Mouse (Mus musculus): ENCODE measurements around the gene Mmp12. TPM values are rescaled to one million over a fixed set of nuclear protein-coding genes. Genes with fewer than 3 reads are reported as not detected.
"Not testable (repeated sequence)": the region's sequence is repeated elsewhere in the genome, so short reads cannot be mapped to it uniquely, and the experiment has no call there.

Gene Mmp12
- polyA plus RNA-seq (2016; fragmentation: Nextera tagmentation; extraction: Ambion mirVana), result not detected in 2 replicates

DNA sequence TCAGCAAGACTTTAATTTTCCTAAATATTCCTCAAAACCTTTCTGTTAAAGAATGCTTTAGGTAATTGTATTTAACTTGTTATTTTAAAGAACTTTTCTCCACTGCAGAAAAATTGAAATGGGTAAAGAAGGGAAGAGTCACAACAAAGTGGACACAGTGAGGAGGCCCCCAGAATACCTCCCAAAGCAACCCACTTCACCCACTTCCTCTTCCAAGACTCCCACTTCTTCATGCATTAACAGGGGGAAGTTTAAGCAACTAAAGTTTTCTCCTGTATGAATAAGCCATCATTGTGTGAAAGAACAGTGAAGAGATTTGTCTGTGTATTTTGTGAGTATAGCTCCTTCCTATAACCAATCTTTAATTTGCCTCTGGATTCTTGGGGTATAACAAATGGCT is at the start of gene Mmp12:
Gene Mmp12 (plus strand): TSS at position 275 of the 400 bp plus-strand sequence.
- Histone ChIP-seq H3K27ac (no peak within 1 kb of the TSS), H3K9me3 (no peaks in the 10 kb centered on the region), H3K4me3 (no peak within 1 kb of the TSS), H3K27me3 (ENCODE audit: poor library complexity, severe bottlenecking) (no peaks in the 10 kb centered on the region), H3K36me3 (replicated peaks) (no peaks in the 10 kb centered on the region), H3K4me1 (no peaks in the 10 kb centered on the region)
- no peak for DNase-seq (ENCODE audit: extremely low spot score, low spot score)

- Histone ChIP-seq H3K27ac (no peak overlapping the region), H3K27me3 (ENCODE audit: poor library complexity, severe bottlenecking) (no peaks in the 10 kb centered on the region), H3K9me3 (no peaks in the 10 kb centered on the region), H3K36me3 (replicated peaks) (no peaks in the 10 kb centered on the region), H3K4me3 (no peak overlapping the region), H3K4me1 (no peaks in the 10 kb centered on the region)
- DNase-seq (ENCODE audit: extremely low spot score, low spot score), result no peak
Observed at GRCm38 (mm10) chr9:7331847-7332246, 12.3 kb upstream of the Mmp12 start.

DNA sequence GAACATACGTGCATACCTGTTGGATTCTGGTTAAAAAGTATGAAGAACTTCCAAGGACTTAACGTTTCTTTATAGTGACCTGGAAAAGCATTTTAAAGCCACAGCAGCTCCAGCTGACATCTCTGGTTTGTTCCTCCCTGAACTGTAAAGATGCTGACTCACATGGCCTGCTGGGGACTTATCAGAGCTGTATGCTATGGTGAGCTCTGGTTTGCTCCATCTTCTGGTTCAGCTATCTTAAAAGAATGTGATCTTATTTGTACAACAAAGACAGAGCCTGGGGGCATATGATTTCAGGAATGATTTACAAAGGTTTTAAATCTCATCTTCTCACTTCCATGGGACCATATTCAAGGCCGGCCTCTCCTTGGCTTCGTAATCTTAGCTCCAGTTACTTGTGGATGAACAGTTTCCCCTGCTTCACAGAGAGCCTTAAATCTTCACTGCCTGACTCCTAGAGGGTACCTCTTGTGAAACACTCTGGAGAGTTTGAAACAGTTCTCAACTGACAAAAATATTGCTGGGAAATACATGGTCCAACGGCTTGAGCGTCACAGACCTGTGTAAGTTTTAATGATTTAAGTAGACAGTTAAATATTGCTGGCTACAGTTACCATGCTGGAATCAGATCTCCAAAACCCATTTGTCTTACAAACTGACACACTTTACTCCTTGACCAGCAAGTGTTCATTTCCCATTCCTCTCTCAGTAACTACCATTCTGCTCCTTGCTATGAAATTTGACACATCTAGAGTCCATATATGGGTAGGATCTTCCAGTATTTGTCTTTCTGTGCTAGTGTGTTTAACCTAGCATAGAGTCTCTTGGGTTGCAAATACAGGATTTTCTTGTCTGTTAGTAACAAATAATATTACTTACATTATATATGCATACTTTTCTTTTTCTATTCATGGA is 8.2 kb upstream of the Mmp12 start:
- Histone ChIP-seq H3K36me3 (replicated peaks) (no peaks in the 10 kb centered on the region), H3K27ac (no peak overlapping the region), H3K9me3 (no peaks in the 10 kb centered on the region), H3K4me3 (no peak overlapping the region), H3K27me3 (ENCODE audit: poor library complexity, severe bottlenecking) (no peaks in the 10 kb centered on the region), H3K4me1 (no peaks in the 10 kb centered on the region)
- 90% methylated on average over 5 of the region's 6 CpGs for WGBS
- DNase-seq (ENCODE audit: extremely low spot score, low spot score), result no peak

DNA sequence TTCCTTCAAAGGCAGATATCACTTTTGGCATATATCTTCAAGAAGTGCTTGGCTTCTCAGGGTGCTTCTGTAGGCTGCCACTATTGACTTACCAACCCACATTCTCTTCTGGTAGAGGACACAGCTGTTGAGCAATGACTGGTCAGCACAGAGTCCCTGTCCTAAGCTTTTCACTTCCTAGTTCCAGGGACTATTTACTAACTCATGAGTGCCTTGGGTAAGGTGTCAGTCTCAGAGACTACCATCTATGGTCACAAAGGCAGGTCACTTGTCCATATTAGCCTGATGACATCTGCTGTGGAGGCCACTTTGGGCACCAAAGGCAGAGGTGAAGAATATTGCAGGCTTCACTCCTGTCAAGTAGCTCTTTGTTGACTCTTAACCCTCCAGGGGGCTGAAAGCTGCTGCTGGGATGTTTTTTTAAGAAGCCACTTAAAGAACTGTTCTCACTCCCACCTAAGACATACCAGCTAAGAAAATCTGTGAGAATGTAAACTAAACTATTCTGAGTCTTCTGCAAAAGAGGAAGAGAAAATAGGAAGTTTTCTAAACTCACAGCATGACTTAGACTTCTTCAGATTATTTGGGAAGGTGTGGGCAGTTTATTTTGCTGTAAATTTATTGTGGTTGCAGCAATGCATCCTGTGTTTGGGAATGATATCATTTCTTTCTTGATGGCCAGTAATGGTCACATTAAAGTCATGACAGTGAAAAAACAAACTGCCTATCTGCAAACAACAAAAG is 7.3 kb upstream of the Mmp12 start:
- Histone ChIP-seq H3K27ac (no peak overlapping the region), H3K4me3 (no peak overlapping the region), H3K9me3 (no peaks in the 10 kb centered on the region), H3K27me3 (ENCODE audit: poor library complexity, severe bottlenecking) (no peaks in the 10 kb centered on the region), H3K4me1 (no peaks in the 10 kb centered on the region), H3K36me3 (replicated peaks) (no peaks in the 10 kb centered on the region)
- no peak for DNase-seq (ENCODE audit: extremely low spot score, low spot score)

- no peaks in the 10 kb centered on the region for H3K4me1 ChIP-seq
- no peaks in the 10 kb centered on the region for H3K36me3 ChIP-seq (replicated peaks)
- H3K9me3 ChIP-seq, result no peaks in the 10 kb centered on the region
- DNase-seq (ENCODE audit: extremely low spot score, low spot score), result no peak
- no peak overlapping the region for H3K4me3 ChIP-seq
- H3K27me3 ChIP-seq (ENCODE audit: poor library complexity, severe bottlenecking), result no peaks in the 10 kb centered on the region
- 93% methylated on average over 2 of the region's 2 CpGs for WGBS
- no peak overlapping the region for H3K27ac ChIP-seq
Observed at GRCm38 (mm10) chr9:7345513-7345912, 1.3 kb downstream of the Mmp12 start.

- Histone ChIP-seq H3K27me3 (ENCODE audit: poor library complexity, severe bottlenecking) (no peaks in the 10 kb centered on the region), H3K4me1 (no peaks in the 10 kb centered on the region), H3K9me3 (no peaks in the 10 kb centered on the region), H3K36me3 (replicated peaks) (no peaks in the 10 kb centered on the region), H3K4me3 (no peak overlapping the region), H3K27ac (no peak overlapping the region)
- no peak for DNase-seq (ENCODE audit: extremely low spot score, low spot score)
- 92% methylated on average over 3 of the region's 3 CpGs for WGBS
Observed at GRCm38 (mm10) chr9:7354535-7354934, 10.4 kb downstream of the Mmp12 start.

- H3K4me1 ChIP-seq, result no peaks in the 10 kb centered on the region
- H3K27ac ChIP-seq, result no peak within 1 kb of the TSS
- no peak within 1 kb of the TSS for H3K4me3 ChIP-seq
- DNase-seq (ENCODE audit: extremely low spot score, low spot score), result no peak
- peaks cover 8% of the 10 kb centered on the region for H3K9me3 ChIP-seq
- H3K36me3 ChIP-seq (replicated peaks), result no peaks in the 10 kb centered on the region
- H3K27me3 ChIP-seq (ENCODE audit: poor library complexity, severe bottlenecking), result no peaks in the 10 kb centered on the region
Observed at GRCm38 (mm10) chr9:7387947-7388346, 43.8 kb downstream of the Mmp12 start, which contains the start of gene Mmp1b. Gene Mmp1b (minus strand): TSS chr9:7388047.

DNA sequence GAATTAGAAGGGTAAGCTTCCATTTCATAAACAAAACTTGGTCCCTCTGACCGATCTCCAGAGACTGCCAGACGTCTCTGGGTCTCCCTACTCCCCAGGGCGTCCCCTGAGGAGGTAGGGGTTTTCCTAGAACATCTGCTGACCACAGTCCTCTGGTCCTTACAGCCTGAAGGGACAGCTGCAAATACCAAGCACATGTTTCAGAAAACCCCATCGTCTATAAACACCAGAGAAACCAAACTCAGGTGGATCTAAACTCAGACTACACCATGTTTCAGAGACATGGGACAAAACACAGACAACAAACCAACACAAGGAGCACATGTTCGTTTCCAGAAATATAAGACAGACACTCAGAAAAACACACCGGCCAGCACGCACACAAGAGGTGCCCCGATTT is 52.4 kb downstream of the Mmp12 start:
- H3K27me3 ChIP-seq (ENCODE audit: poor library complexity, severe bottlenecking); H3K4me1 ChIP-seq; H3K27ac ChIP-seq; DNase-seq (ENCODE audit: extremely low spot score, low spot score); H3K9me3 ChIP-seq; H3K4me3 ChIP-seq; H3K36me3 ChIP-seq (replicated peaks): not testable (repeated sequence)
- WGBS, result 90% methylated on average over 8 of the region's 8 CpGs

Other genes with a start within 250 kb of the Mmp12 start
- 25.7 and 27.9 TPM in 2 replicates for gene Dync2h1, start 159.9 kb upstream of the Mmp12 start, polyA plus RNA-seq (2016; fragmentation: Nextera tagmentation; extraction: Ambion mirVana)
- gene Dcun1d5, start 159.9 kb upstream of the Mmp12 start, polyA plus RNA-seq (2016; fragmentation: Nextera tagmentation; extraction: Ambion mirVana), result 115 and 121 TPM in 2 replicates
- gene Mmp13, start 71.9 kb upstream of the Mmp12 start, polyA plus RNA-seq (2016; fragmentation: Nextera tagmentation; extraction: Ambion mirVana), result not detected in 2 replicates
- not detected in 2 replicates for gene Mmp1b, start 43.7 kb downstream of the Mmp12 start, polyA plus RNA-seq (2016; fragmentation: Nextera tagmentation; extraction: Ambion mirVana)
- not detected in 2 replicates for gene Mmp3, start 101.4 kb downstream of the Mmp12 start, polyA plus RNA-seq (2016; fragmentation: Nextera tagmentation; extraction: Ambion mirVana)
- gene Mmp10, start 158.0 kb downstream of the Mmp12 start, polyA plus RNA-seq (2016; fragmentation: Nextera tagmentation; extraction: Ambion mirVana), result not detected in 2 replicates
- gene Mmp8, start 214.1 kb downstream of the Mmp12 start, polyA plus RNA-seq (2016; fragmentation: Nextera tagmentation; extraction: Ambion mirVana), result 0.15 TPM in 1 of 2 replicates, not detected in the other
- gene Mmp27, start 227.0 kb downstream of the Mmp12 start, polyA plus RNA-seq (2016; fragmentation: Nextera tagmentation; extraction: Ambion mirVana), result not detected in 2 replicates